Mouse (Mus musculus) thymus, adult 2 months (tissue): ENCODE results near the gene Mapk8.

ENCODE experiments used
- CTCF ChIP-seq: fragments of 200-500 bp; IDR thresholded peaks from 2 replicates; pipeline ENCODE4 v1.5.1; 2012; ENCODE audit warnings: mild to moderate bottlenecking, control low read depth, low read length, moderate library complexity, borderline replicate concordance; ENCODE audit not compliant: control insufficient read depth, poor library complexity, insufficient read depth; ENCODE audit errors: extremely low read depth
- POLR2A ChIP-seq: fragments of 200-500 bp; IDR thresholded peaks from 2 replicates; pipeline ENCODE4 v1.6.1; 2012; ENCODE audit warnings: mild to moderate bottlenecking, low read length, control low read depth, moderate library complexity; ENCODE audit not compliant: control insufficient read depth, poor library complexity, insufficient read depth; ENCODE audit errors: extremely low read depth

DNA sequence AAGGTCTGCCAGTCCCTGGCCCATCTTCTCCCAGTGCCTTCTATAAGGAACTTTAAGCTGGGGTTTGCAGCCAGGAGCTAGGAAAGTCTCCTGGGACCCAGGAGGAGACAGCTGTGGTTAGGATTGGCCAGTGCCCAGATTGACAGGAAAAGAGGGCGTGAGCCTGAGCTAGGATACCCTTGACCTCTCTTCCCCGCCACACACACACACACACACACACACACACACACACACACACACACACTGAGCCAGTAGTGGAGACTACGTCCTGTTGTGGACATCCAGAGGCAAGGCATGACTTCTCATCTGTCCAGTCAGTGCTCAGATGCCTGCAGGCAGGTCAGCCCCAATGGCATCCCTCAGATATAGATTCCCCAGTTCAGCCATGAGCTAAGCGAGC lies 85.4 kb downstream of the Mapk8 start:
- TF ChIP-seq CTCF = no peak
- TF ChIP-seq POLR2A = no peak
